Mouse (Mus musculus): Measurements from ENCODE around the gene Lrfn4.

The Lrfn4 gene

GRCm38 (mm10) chr19:4615151-4616093 lies at the start of gene Lrfn4:
Lrfn4 (minus strand) TSS chr19:4615667.
- peak; percentile 90 to 92 for DNase-seq (ENCODE audit: inconsistent age in 2 of 2, low spot score in 1 of 2)

DNA sequence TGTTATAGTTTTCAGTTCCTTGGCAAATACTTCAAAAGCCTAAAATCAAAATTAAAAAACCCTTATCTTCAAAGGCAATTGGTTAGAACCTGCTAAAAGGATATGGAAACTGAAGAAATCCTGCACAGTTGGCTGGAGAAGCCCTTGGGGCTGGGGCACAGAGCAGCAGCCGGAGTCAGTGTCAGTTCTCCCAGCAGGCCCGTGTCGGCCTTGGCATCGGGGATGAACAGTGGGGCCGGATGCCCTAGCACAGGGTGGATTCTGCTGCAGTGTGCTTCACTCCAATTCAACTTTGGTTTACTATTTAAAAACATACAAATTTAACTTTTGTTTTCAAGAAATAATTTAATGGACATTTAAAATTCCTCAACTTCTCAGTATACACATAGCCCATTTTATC lies 42.7 kb upstream of the Lrfn4 start:
- DNase-seq (ENCODE audit: inconsistent age in 2 of 2, low spot score in 1 of 2) = no peak

- no peak for DNase-seq (ENCODE audit: inconsistent age in 2 of 2, low spot score in 1 of 2)
Observed at GRCm38 (mm10) chr19:4646917-4647492, 31.5 kb upstream of the Lrfn4 start.

GRCm38 (mm10) chr19:4644271-4644670 lies 28.8 kb upstream of the Lrfn4 start:
- peak; percentile 37 to 64 for DNase-seq (ENCODE audit: inconsistent age in 2 of 2, low spot score in 1 of 2)

GRCm38 (mm10) chr19:4635986-4636385 lies 20.5 kb upstream of the Lrfn4 start:
- DNase-seq (ENCODE audit: inconsistent age in 2 of 2, low spot score in 1 of 2) = no peak

- DNase-seq (ENCODE audit: inconsistent age in 2 of 2, low spot score in 1 of 2) = peak in 1 of 2 experiments; percentile 87
Observed at GRCm38 (mm10) chr19:4628819-4629218, 13.4 kb upstream of the Lrfn4 start.

DNA sequence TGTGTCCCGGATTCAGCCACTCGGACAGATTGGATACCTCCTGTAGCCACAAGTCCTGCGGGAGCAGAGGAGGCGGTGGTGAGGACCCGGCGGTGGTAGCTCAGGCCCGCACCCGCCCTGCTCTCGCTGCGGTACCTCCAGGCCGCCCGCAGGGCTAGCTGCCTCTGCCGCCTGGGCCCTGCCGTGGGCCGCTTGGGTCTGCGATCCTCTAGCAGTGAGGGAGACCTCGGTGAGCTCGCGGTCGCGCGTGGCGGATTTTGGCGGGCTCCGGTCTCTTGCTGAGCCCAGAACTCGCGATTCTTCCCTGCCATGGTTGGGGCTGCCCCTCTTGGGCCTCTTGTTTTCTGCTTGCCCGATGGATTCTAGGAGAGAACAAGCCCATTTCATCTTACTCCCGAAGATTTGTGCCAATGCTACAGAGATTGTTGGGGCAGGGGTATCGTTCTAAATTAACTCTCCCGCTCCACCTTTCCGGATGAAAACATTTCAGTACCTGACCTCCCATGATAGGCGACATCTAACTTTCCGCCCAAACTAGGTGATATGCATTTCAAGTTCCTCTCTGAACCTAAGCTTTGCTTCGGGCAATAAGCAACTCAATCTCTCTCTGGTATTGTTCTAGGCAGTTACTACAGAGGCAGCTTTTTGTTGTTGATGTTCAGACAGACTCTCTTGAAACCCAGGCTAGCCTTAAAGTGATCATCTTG lies 10.5 kb upstream of the Lrfn4 start:
- DNase-seq (ENCODE audit: inconsistent age in 2 of 2, low spot score in 1 of 2) = no peak

- peak; percentile 93 to 98 for DNase-seq (ENCODE audit: inconsistent age in 2 of 2, low spot score in 1 of 2)
Observed at GRCm38 (mm10) chr19:4625179-4625828, 9.8 kb upstream of the Lrfn4 start, which contains the start of gene Rce1. Rce1 (minus strand) TSS chr19:4625641.

GRCm38 (mm10) chr19:4624406-4625178 lies 9.1 kb upstream of the Lrfn4 start:
- no peak for DNase-seq (ENCODE audit: inconsistent age in 2 of 2, low spot score in 1 of 2)

- DNase-seq (ENCODE audit: inconsistent age in 2 of 2, low spot score in 1 of 2) = peak in 1 of 2 experiments; percentile 68
Observed at GRCm38 (mm10) chr19:4624006-4624405, 8.5 kb upstream of the Lrfn4 start.

DNA sequence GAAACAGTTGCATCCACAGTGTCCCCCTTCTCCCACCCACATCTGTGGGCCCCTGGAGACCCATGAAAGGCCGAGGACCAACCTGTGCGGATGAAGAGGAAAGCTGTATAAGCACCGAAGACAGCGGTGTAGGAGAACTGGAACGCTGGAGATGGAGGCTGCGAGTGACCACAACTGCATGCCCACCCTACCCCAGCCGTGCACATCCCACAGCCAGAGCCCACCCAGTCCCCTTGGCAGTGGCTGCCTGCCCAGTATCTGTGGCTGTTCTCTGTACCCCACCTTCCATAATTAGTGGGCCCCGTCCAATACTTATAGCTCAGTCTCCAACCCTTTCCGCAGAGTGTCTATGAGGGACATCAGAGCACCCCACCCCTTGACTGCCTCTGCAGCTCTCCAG lies 8.0 kb upstream of the Lrfn4 start:
- DNase-seq (ENCODE audit: inconsistent age in 2 of 2, low spot score in 1 of 2) = peak in 1 of 2 experiments; percentile 63

- DNase-seq (ENCODE audit: inconsistent age in 2 of 2, low spot score in 1 of 2) = peak in 1 of 2 experiments; percentile 45
Observed at GRCm38 (mm10) chr19:4622780-4623179, 7.3 kb upstream of the Lrfn4 start.

- DNase-seq (ENCODE audit: inconsistent age in 2 of 2, low spot score in 1 of 2) = peak in 1 of 2 experiments; percentile 53
Observed at GRCm38 (mm10) chr19:4620721-4621120, 5.3 kb upstream of the Lrfn4 start.

GRCm38 (mm10) chr19:4619461-4619860 lies 4.0 kb upstream of the Lrfn4 start:
- DNase-seq (ENCODE audit: inconsistent age in 2 of 2, low spot score in 1 of 2) = peak in 1 of 2 experiments; percentile 43

DNA sequence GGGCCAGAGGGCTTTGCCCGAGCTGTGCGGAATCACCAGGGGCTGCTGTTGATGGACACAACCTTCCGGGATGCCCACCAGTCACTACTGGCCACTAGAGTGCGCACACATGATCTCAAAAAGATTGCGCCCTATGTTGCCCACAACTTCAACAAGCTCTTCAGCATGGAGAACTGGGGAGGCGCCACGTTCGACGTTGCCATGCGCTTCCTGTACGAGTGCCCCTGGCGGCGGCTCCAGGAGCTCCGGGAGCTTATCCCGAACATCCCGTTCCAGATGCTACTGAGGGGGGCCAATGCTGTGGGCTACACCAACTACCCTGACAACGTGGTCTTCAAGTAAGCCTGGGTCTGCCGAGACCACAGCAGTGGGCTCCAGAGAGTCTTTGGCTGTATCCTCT lies 2.7 kb upstream of the Lrfn4 start:
- peak in 1 of 2 experiments; percentile 31 for DNase-seq (ENCODE audit: inconsistent age in 2 of 2, low spot score in 1 of 2)

DNA sequence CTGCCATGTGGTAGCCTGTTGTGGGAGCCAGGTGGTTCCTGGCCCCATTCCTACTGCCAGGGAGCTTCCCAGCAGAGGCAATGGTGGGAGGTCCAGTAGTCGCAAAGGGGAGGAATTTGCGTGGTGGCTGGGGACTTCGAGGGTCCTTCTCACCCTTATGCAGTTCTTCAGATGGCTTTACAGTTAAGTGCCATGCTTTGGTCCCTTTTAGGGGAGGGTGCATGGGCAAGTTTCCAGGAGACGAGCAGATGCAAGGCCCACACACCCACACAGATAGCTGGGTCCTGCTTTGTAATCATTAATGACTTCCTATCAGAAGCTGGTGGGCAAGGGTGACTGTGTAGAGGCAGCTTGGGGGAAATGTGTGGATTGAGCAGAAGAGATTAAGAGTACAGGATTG lies 1.1 kb upstream of the Lrfn4 start:
- DNase-seq (ENCODE audit: inconsistent age in 2 of 2, low spot score in 1 of 2) = peak in 1 of 2 experiments; percentile 38

DNA sequence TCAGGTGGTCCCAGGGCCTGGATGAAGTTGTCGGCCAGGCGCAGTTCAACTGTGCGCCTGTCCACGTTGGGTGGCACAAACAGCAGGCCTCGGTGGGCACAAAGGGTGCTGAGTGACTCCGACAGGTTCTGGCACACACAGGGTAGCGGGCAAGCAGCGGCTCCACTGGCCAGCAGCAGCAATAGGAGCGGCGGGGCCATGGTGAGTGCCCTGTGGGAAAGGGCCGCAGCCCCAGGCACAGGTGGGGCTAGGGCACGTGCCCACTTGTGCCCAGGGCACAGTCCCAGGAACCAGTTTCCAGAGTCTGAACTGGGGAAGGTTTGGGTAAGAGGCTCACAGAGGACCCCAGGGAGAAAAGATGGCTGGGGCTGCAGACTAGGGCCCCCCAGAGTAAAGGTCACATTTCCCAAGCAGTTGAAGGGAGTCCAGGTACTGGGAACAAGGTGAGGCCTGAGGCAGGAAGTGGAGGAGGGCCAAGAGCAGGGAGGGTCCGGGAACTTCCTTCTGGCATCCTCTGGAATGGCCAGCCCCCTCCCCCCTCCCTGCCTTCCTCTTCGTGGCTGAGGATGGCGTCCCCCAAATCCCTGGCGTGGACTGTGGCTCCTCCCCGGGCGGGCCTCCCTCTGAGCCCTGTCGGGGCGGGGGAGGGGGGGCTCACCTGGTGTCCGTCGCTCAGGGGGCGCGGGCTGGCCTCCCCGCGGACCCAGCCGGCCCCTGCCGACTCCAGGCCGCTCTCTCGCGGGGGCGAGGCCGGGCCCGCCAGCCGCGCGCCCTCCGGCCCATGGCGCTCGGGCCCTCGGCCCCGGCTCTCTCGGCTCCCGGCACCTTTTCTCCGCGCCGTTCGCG lies 939 bp downstream of the Lrfn4 start:
- peak in 1 of 2 experiments; percentile 71 for DNase-seq (ENCODE audit: inconsistent age in 2 of 2, low spot score in 1 of 2)

- DNase-seq (ENCODE audit: inconsistent age in 2 of 2, low spot score in 1 of 2) = no peak
Observed at GRCm38 (mm10) chr19:4613464-4614304, 1.8 kb downstream of the Lrfn4 start.
